ENCODE assay signal across 3 mouse cellular contexts in genomic region chr11:120413621-120414020, GRCm38 (mm10).
A peak's percentile ranks its signal among the peaks of the same experiment; 100 is the strongest.
TF ChIP-seq lines count a peak whose summit lies in the region.

No protein-coding gene starts in this region.

TF ChIP-seq in CH12.LX, 34 proteins besides CTCF, POLR2A, EP300 and RAD21:
- TF ChIP-seq ZNF384 (IDR thresholded peaks at IDR 0.05; ENCODE audit: low read depth, low read length): peak; percentile 62; the same call in 1 of the 2 replicates

TF ChIP-seq in ES-E14, 5 proteins besides CTCF, POLR2A, EP300 and RAD21:
- peak; percentile 74 for TF ChIP-seq ZNF384 (IDR thresholded peaks at IDR 0.05; ENCODE audit: low read depth, low read length)
TF ChIP-seq in ES-E14: peak in this region for 1; not testable (repeated sequence) for 4.

TF ChIP-seq in MEL, 35 proteins besides CTCF, POLR2A, EP300 and RAD21:
- TF ChIP-seq ZNF384 (IDR thresholded peaks at IDR 0.05; ENCODE audit: low read depth, low read length): peak; percentile 74
TF ChIP-seq in MEL: peak in this region for 1; not testable (repeated sequence) for 34.
